In the genomic region with DNA sequence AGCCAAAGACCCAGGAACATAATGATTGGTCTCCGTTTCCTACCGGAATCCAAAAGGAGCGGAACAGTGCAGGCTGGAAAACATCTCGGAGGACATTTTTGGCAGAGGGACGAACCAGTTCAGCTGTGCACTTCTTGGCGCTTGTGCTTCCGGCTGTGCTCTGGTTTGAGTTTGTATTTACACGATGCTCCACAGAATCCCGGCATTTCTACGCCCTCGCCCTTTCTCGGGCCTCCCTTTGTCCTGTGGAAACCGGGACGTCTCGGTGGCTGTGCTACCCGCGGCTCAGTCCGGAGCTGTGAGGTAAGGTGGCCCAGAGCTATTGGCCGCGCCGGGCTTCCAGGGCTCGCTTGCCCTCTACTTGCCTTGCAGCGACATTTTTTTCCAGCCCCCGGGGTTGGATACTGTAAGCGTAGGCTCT, we compare ENCODE assay signal across 8 mouse cellular contexts. TPM values are rescaled to one million over a fixed set of nuclear protein-coding genes. Genes with fewer than 3 reads are reported as not detected.
DNase-seq lines count a peak whose midpoint lies in the region; ATAC-seq lines count a peak whose summit lies in the region.

A gene (plus strand): TSS at position 80 of the 421 bp plus-strand sequence.

- H3K27me3 ChIP-seq in hindbrain, embryonic 11.5 days (ENCODE audit: control insufficient read depth, insufficient read depth, low read length): no peaks in the 10 kb centered on the region

- H3K4me2 ChIP-seq in hindbrain, embryonic 11.5 days (replicated peaks; ENCODE audit: low read depth, low read length): peak within 1 kb of the TSS; percentile 69

- H3K4me1 ChIP-seq in hindbrain, embryonic 11.5 days (replicated peaks; ENCODE audit: control insufficient read depth, insufficient read depth, low read length): no peaks in the 10 kb centered on the region

- H3K9ac ChIP-seq in hindbrain, embryonic 11.5 days (ENCODE audit: low read depth, low read length): peak within 1 kb of the TSS; percentile 94

- H3K27ac ChIP-seq in hindbrain, embryonic 11.5 days (ENCODE audit: low read depth, low read length): peak within 1 kb of the TSS; percentile 54

- DNase-seq in MN1 (ENCODE audit: low spot score): peak; percentile 94
- DNase-seq in cerebellum, adult 9-10 months: peak; percentile 91
- DNase-seq in frontal cortex, adult 2 months (ENCODE audit: extremely low spot score in 1 of 2, low spot score in 1 of 2): peak; percentile 69 to 94
- peak; percentile 89 for DNase-seq in hindbrain, embryonic 11.5 days (ENCODE audit: low spot score)
- peak; percentile 84 to 89 for DNase-seq in layer of hippocampus, postnatal 10 days (ENCODE audit: low spot score in 2 of 2)
- peak; percentile 93 for DNase-seq in lung, postnatal 10 days
- DNase-seq in ovary, postnatal 36 days (ENCODE audit: low spot score): peak; percentile 69
- DNase-seq in thymus, postnatal 25 days: peak; percentile 78

- WGBS in hindbrain, embryonic 11.5 days: under 1% methylated on average over 25 of the region's 25 CpGs

- peak; percentile 92 for ATAC-seq in hindbrain, embryonic 11.5 days (ENCODE audit: low FRiP score)

- no peaks in the 10 kb centered on the region for H3K36me3 ChIP-seq in hindbrain, embryonic 11.5 days (ENCODE audit: control insufficient read depth, insufficient read depth, low read length)

- H3K4me3 ChIP-seq in hindbrain, embryonic 11.5 days (ENCODE audit: low read depth, low read length): peak within 1 kb of the TSS; percentile 94

- no peaks in the 10 kb centered on the region for H3K9me3 ChIP-seq in hindbrain, embryonic 11.5 days (ENCODE audit: control insufficient read depth, low read length)

RNA-seq across cellular contexts. Expression of the gene that starts here (rescaled TPM):
- 15.5 and 19.7 TPM in 2 replicates for polyA plus RNA-seq in frontal cortex, adult 2 months (2012; rRNA removed)
- 43.2 and 49.3 TPM in 2 replicates for polyA plus RNA-seq in hindbrain, embryonic 11.5 days (2014; fragmentation: Nextera tagmentation; extraction: Ambion mirVana)
- total RNA-seq in layer of hippocampus, postnatal 10 days (2021): 10 to 100 TPM; 19.5 to 20.7 TPM

Comparison
In these comparisons a context has a peak if more than half of its experiments do, and no peak if none do; other contexts are left out.
1. Peak in every context shown above with its lines: DNase-seq, ATAC-seq, H3K4me3 ChIP-seq and H3K27ac ChIP-seq.